Mouse (Mus musculus) midbrain, embryonic 10.5 days (tissue): ENCODE results near the gene Yrdc. TPM values are rescaled to one million over a fixed set of nuclear protein-coding genes. Genes with fewer than 3 reads are reported as not detected.
A peak's percentile ranks its signal among the peaks of the same experiment; 100 is the strongest.

ENCODE experiments used
- DNase-seq: peaks from one replicate; pipeline ENCODE4 v3.0.0-alpha.2; 2017; ENCODE audit warnings: low spot score
- H3K27ac ChIP-seq: fragments of 300-500 bp; sonication (generic); replicated peaks from 2 replicates; pipeline ENCODE4 v1.5.1; 2016; ENCODE audit warnings: mild to moderate bottlenecking
- H3K27me3 ChIP-seq: fragments of 300-500 bp; sonication (generic); 2 replicates; pipeline ENCODE4 v1.6.1; 2016; ENCODE audit warnings: low read depth, mild to moderate bottlenecking; ENCODE audit not compliant: poor library complexity, severe bottlenecking
- H3K36me3 ChIP-seq: fragments of 300-500 bp; sonication (generic); 2 replicates; pipeline ENCODE4 v1.6.1; 2016; ENCODE audit warnings: mild to moderate bottlenecking, moderate library complexity
- H3K4me1 ChIP-seq: fragments of 300-500 bp; sonication (generic); 2 replicates; pipeline ENCODE4 v1.6.1; 2016
- H3K4me3 ChIP-seq: fragments of 300-500 bp; sonication (generic); 2 replicates; pipeline ENCODE4 v1.5.1; 2016; ENCODE audit warnings: mild to moderate bottlenecking, moderate library complexity
- H3K9me3 ChIP-seq: fragments of 300-500 bp; sonication (generic); replicated peaks from 2 replicates; pipeline ENCODE4 v1.6.1; 2016; ENCODE audit warnings: mild to moderate bottlenecking
- WGBS: fragments of 180-500 bp; shearing (Covaris S2); methylation state at CpG from one replicate; pipeline ENCODE4 v1.1.7; 2016; 5-methylcytosine and 5-hydroxymethylcytosine counted together
- polyA plus RNA-seq: library from polyadenylated mRNA; unstranded; fragments of >200 nt; fragmentation: Nextera tagmentation; extraction: Ambion mirVana; gene quantifications from 2 replicates; pipeline ENCODE4 v1.2.1, GENCODE M21; 2016

Yrdc gene
- polyA plus RNA-seq, 1 experiment from 2014 or later, result 44.0 TPM

DNA sequence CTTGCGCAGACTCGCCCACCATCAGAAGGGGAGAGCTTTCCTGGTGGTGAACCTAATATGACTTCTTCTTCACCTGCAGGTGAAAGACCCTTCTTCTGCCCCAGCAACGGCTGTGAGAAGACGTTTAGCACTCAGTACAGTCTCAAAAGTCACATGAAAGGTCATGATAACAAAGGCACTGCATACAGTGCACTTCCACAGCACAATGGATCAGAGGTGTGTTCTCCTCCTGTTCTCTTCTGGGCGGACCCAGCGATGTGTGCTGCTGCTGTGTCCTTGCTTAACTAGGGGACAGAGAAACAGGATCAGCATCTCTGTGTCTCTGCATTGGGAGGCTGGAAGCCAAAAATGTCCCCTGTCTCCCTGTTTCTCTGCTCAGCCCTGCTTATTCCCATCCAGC lies 25.5 kb upstream of the Yrdc start:
- no peak for DNase-seq
- Histone ChIP-seq H3K4me3 (no peak overlapping the region), H3K27ac (no peak overlapping the region), H3K9me3 (no peaks in the 10 kb centered on the region), H3K36me3 (peaks cover 96% of the 10 kb centered on the region), H3K4me1 (no peaks in the 10 kb centered on the region), H3K27me3 (no peaks in the 10 kb centered on the region)
- 96% methylated on average over 6 of the region's 6 CpGs for WGBS

- no peak for DNase-seq
- no peaks in the 10 kb centered on the region for H3K4me1 ChIP-seq
- no peaks in the 10 kb centered on the region for H3K9me3 ChIP-seq
- no peak overlapping the region for H3K27ac ChIP-seq
- peaks cover 96% of the 10 kb centered on the region for H3K36me3 ChIP-seq
- 95% methylated on average over 21 of the region's 21 CpGs for WGBS
- H3K27me3 ChIP-seq, result no peaks in the 10 kb centered on the region
- H3K4me3 ChIP-seq, result no peak overlapping the region
Measured at GRCm38 (mm10) chr4:124825371-124825965, 25.0 kb upstream of the Yrdc start.

DNA sequence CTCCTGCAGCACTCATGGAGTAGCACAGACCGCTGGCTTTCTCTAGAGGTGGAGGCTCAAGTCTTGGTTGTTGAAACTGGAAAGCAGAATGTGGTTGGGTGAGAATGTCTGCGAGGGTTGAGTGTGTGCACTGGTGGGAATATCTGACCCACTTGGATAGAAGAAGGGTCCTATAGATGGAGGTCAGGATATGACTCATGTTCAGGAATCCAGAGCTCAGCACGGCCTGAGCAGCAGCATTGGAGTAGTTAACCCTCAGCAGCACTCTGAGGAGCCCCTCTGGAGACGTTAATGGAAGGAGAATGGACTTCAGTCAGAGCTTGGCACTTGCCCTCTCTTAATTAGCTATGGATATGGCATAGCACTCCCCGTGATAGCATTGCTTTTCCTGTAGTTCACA lies 20.8 kb upstream of the Yrdc start:
- Histone ChIP-seq H3K36me3 (peaks cover 94% of the 10 kb centered on the region), H3K4me3 (no peak overlapping the region), H3K27ac (no peak overlapping the region), H3K4me1 (no peaks in the 10 kb centered on the region), H3K27me3 (no peaks in the 10 kb centered on the region), H3K9me3 (no peaks in the 10 kb centered on the region)
- 91% methylated on average over 5 of the region's 5 CpGs for WGBS
- DNase-seq, result no peak

DNA sequence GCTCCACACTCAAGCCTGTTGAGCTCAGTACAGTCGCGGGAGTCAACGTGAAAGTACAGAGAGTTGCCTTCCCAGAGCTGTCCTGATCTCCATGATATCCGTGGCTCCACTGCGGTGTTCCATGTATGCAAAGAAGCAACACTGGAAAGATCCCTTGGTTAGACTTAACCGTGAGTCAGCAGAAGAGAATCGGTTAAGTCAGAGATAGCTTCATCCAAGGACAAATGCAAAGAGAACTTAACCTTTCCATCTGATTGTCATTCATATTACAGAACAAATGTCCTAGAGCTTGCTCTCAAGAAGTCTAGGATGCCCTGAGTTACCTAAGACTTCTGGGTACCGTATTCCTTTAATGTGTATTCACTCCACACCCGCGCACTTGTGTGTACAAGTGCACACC lies 17.7 kb upstream of the Yrdc start:
- 94% methylated on average over 10 of the region's 10 CpGs for WGBS
- Histone ChIP-seq H3K9me3 (no peaks in the 10 kb centered on the region), H3K27ac (no peak overlapping the region), H3K4me3 (no peak overlapping the region), H3K36me3 (peaks cover 92% of the 10 kb centered on the region), H3K27me3 (no peaks in the 10 kb centered on the region), H3K4me1 (no peaks in the 10 kb centered on the region)
- no peak for DNase-seq

- Histone ChIP-seq H3K27ac (no peak overlapping the region), H3K36me3 (peaks cover 95% of the 10 kb centered on the region), H3K9me3 (peaks cover 6% of the 10 kb centered on the region; the same call in 1 of the 2 replicates), H3K4me1 (no peaks in the 10 kb centered on the region), H3K4me3 (no peak overlapping the region), H3K27me3 (no peaks in the 10 kb centered on the region)
- no peak for DNase-seq
- 92% methylated on average over 14 of the region's 14 CpGs for WGBS
Measured at GRCm38 (mm10) chr4:124838035-124838700, 12.3 kb upstream of the Yrdc start.

- Histone ChIP-seq H3K4me3 (no peak overlapping the region), H3K4me1 (no peaks in the 10 kb centered on the region), H3K9me3 (peaks cover 6% of the 10 kb centered on the region; the same call in 1 of the 2 replicates), H3K27ac (no peak overlapping the region), H3K27me3 (no peaks in the 10 kb centered on the region), H3K36me3 (peaks cover 95% of the 10 kb centered on the region)
- no peak for DNase-seq
- 91% methylated on average over 1 of the region's 1 CpGs for WGBS
Measured at GRCm38 (mm10) chr4:124840998-124841397, 9.5 kb upstream of the Yrdc start.

GRCm38 (mm10) chr4:124843493-124843892 lies 7.0 kb upstream of the Yrdc start:
- H3K27me3 ChIP-seq, result no peaks in the 10 kb centered on the region
- no peak overlapping the region for H3K27ac ChIP-seq
- H3K4me1 ChIP-seq, result peaks cover 6% of the 10 kb centered on the region
- H3K4me3 ChIP-seq, result no peak overlapping the region
- 61% methylated on average over 11 of the region's 11 CpGs for WGBS
- DNase-seq, result peak; percentile 44
- peaks cover 6% of the 10 kb centered on the region; the same call in 1 of the 2 replicates for H3K9me3 ChIP-seq
- peaks cover 82% of the 10 kb centered on the region for H3K36me3 ChIP-seq

- Histone ChIP-seq H3K9me3 (no peaks in the 10 kb centered on the region), H3K27ac (0 out of 2 replicates have a peak overlapping the region, but pooled peaks have one; percentile 13), H3K27me3 (no peaks in the 10 kb centered on the region), H3K4me3 (no peak overlapping the region; the same call in 1 of the 2 replicates), H3K36me3 (peaks cover 44% of the 10 kb centered on the region), H3K4me1 (peaks cover 32% of the 10 kb centered on the region)
- 6% methylated on average over 8 of the region's 8 CpGs for WGBS
- peak; percentile 87 for DNase-seq
Measured at GRCm38 (mm10) chr4:124847573-124847972, 2.9 kb upstream of the Yrdc start.

- Histone ChIP-seq H3K4me3 (peak overlapping the region; percentile 84), H3K4me1 (peaks cover 36% of the 10 kb centered on the region), H3K27ac (peak overlapping the region; percentile 96), H3K36me3 (peaks cover 42% of the 10 kb centered on the region), H3K27me3 (no peaks in the 10 kb centered on the region), H3K9me3 (no peaks in the 10 kb centered on the region)
- DNase-seq, result no peak
- 3% methylated on average over 24 of the region's 24 CpGs for WGBS
Measured at GRCm38 (mm10) chr4:124849631-124850260, 733 bp upstream of the Yrdc start.

- H3K36me3 ChIP-seq, result peaks cover 42% of the 10 kb centered on the region
- DNase-seq, result peak; percentile 57
- under 1% methylated on average over 75 of the region's 75 CpGs for WGBS
- H3K27me3 ChIP-seq, result no peaks in the 10 kb centered on the region
- H3K9me3 ChIP-seq, result no peaks in the 10 kb centered on the region
- H3K27ac ChIP-seq, result peak within 1 kb of the TSS; percentile 96
- peaks cover 36% of the 10 kb centered on the region for H3K4me1 ChIP-seq
- peak within 1 kb of the TSS; percentile 84 for H3K4me3 ChIP-seq
Measured at GRCm38 (mm10) chr4:124850933-124851658, 617 bp downstream of the Yrdc start, which contains the start of gene 1110065P20Rik. Gene 1110065P20Rik, minus strand, starts transcription at chr4:124851196.

DNA sequence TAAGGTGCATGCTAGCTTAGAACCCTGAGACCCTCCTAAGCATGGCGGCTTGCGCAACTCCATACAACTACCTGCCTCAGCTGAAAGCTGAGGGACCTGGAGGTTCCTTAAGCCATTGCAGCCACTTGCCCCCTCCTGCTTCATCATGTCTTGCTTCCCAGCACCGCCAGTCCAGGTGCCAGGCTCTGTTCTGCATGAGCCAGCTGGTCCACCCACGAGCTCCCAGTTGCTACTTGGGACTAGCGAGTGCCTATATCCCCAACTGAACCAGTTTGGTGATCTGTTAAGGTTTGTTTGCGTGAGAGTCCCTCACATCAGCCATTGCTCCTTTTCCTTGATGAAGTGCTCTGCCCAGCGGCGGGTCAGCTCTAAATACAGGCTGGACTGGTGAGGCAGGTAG lies 5.8 kb downstream of the Yrdc start:
- H3K9me3 ChIP-seq, result no peaks in the 10 kb centered on the region
- H3K27me3 ChIP-seq, result peaks cover 9% of the 10 kb centered on the region
- DNase-seq, result no peak
- peaks cover 66% of the 10 kb centered on the region for H3K36me3 ChIP-seq
- H3K4me1 ChIP-seq, result peaks cover 30% of the 10 kb centered on the region
- H3K27ac ChIP-seq, result no peak overlapping the region
- 94% methylated on average over 8 of the region's 8 CpGs for WGBS
- no peak overlapping the region for H3K4me3 ChIP-seq

DNA sequence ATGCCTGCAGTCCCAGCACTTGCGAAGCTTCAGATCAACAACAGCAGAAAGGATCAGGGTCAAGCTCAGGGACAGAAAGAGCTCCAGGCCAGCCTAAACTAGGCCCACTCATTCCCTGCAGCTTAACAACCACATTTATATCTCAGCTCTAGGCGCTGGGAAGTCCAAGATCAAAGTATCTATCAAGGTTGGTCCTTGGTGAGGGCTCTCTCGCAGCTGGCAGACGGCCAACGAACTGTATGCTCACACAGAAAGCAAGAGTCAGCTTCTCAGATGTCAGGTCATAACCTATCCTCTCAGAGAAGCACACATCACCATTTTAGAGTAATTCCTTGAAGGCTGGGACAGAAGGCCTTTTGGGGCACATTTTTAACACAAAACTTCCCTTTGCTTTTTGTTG lies 7.9 kb downstream of the Yrdc start:
- DNase-seq, result no peak
- Histone ChIP-seq H3K4me3 (no peak overlapping the region), H3K27me3 (peaks cover 27% of the 10 kb centered on the region), H3K4me1 (peaks cover 28% of the 10 kb centered on the region), H3K36me3 (peaks cover 59% of the 10 kb centered on the region), H3K27ac (no peak overlapping the region), H3K9me3 (no peaks in the 10 kb centered on the region)
- WGBS, result 89% methylated on average over 5 of the region's 5 CpGs
